Mouse (Mus musculus) bone marrow macrophage, adult 2 months (primary cell): ENCODE measurements around the gene Lims1.

Experiments used
- CTCF ChIP-seq: IDR thresholded peaks from 2 replicates; pipeline ENCODE4 v1.5.1; 2012; ENCODE audit warnings: low read depth, mild to moderate bottlenecking, low read length, moderate library complexity
- POLR2A ChIP-seq: IDR thresholded peaks from 2 replicates; pipeline ENCODE4 v1.6.1; 2012; ENCODE audit warnings: mild to moderate bottlenecking, low read depth, low read length, borderline replicate concordance

DNA sequence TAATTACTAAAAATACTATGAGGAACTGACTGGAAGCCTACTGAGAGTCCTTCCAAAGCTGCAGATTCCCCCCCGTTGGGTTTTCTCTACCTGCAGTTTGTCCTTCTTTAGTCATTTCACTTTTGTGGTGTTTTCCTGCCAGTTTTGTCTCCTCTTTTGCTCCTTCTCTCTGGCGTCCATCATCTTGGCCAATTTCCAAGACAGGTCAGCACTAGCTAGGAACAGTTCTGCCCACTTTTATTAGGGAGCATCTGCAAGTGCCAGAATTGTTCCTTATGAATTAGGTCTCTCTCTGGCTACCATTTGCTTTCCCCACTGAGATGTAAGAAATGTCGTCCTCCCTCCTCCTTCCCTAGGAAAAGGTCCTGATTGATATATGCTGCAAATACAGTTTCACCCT, 65.9 kb downstream of the Lims1 start:
- TF ChIP-seq POLR2A = no peak
- no peak for TF ChIP-seq CTCF
